Mouse (Mus musculus) megakaryocyte-erythroid progenitor cell, adult 5-6 weeks (primary cell): ENCODE results near the gene Sema4a. TPM values are rescaled to one million over a fixed set of nuclear protein-coding genes. Genes with fewer than 3 reads are reported as not detected.
A peak's percentile ranks its signal among the peaks of the same experiment; 100 is the strongest.

ENCODE experiments used
- ATAC-seq: replicated peaks from 2 replicates; pipeline ENCODE4 v1.8.0; 2016; ENCODE audit warnings: mild to moderate bottlenecking, inconsistent platforms; ENCODE audit not compliant: severe bottlenecking, poor library complexity, low FRiP score, low TSS enrichment
- total RNA-seq, 2 experiments: library from RNA; stranded (forward) in 1 of 2; stranded (reverse) in 1 of 2; fragments of 200-1000, 215-1000 nt in 1 of 2; fragments of >200 nt in 1 of 2; fragmentation: Nextera tagmentation in 1 of 2; gene quantifications; 2 replicates each; pipeline ENCODE4 v1.2.3; 2014 to 2017

Sema4a gene
- total RNA-seq, 2 experiments from 2014 or later: 2.1 to 2.6 TPM

DNA sequence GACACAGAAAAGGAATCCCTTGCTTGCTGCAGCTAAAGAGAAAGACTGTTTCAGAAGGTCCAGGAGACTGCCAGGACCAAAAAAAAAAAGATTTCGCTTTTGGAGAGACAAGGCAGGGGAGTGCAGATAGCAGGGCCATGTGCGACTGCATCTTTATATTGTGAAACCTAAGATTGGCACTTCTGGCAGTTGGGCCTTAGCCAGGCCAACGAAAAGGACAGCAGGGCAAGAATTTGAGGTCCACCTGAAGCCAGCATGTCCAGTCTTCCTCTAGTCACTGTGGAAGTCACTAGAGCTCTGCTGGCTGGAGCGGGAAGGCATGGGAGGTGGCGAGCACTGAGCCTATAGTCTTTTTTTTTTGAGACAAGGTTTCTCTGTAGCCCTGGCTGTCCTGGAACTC lies 52.0 kb downstream of the Sema4a start:
- no peak for ATAC-seq

DNA sequence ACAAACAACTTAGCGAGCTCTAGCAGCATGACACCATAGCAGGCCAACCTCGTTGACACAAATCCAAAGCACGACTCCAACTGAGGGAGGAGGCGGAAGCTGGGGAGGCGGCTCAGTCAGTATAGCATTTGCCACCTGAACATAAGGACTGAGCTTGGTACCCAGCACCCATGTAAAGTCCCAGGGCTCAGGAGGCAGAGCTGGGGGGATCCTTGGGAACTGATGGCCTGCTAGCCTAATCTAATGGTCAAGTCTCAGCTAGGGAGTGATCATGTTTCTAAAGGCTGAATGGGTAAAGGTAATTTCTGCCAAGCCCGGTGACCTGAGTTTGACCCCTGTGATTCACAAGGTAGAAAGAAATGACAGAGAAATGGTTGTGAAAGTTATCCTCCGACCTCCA lies 53.5 kb downstream of the Sema4a start:
- no peak for ATAC-seq

DNA sequence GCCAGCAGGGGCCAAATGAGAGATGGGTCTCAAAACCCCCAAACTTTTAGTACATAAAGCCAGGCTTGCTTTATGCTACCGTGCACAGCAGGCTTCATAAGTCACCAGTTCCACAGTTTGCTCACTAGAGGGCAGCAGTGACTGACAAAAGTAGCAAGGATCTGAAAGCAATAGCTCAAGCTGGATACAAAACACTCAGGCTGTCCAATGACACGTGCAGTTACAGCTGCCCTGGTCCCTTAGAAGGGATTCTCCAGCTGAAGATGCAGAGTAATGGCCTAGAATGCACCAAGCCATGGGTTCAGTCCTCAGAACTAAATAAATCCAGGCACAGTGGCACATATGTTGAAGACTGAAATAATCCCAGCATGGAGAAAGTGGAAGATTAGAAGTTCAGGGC lies 53.9 kb downstream of the Sema4a start:
- ATAC-seq: peak; percentile 45; the same call in 1 of the 2 replicates

- no peak for ATAC-seq
Measured at GRCm38 (mm10) chr3:88403522-88404230, 57.3 kb downstream of the Sema4a start.

GRCm38 (mm10) chr3:88398666-88399065 lies 62.3 kb downstream of the Sema4a start:
- ATAC-seq: no peak

DNA sequence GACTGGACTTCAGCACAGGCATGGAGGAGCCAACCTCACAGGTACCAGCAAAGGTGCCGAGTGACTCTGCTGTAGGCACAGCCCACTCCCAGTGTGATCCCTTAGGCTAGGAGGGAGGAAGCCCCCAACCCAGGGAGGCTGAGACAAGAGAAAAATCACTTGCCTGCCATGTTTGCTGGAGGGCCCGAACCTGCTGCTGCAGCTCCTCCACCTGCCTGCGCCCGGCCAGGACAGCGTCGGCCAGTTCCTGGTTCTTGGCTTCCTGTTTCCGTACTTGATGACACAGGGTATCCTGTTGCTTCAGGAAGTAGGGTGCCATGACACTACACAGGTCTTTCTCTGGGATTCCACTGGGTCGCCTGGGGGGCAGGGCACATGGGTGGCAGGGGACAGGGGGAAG lies 65.2 kb downstream of the Sema4a start:
- no peak for ATAC-seq

DNA sequence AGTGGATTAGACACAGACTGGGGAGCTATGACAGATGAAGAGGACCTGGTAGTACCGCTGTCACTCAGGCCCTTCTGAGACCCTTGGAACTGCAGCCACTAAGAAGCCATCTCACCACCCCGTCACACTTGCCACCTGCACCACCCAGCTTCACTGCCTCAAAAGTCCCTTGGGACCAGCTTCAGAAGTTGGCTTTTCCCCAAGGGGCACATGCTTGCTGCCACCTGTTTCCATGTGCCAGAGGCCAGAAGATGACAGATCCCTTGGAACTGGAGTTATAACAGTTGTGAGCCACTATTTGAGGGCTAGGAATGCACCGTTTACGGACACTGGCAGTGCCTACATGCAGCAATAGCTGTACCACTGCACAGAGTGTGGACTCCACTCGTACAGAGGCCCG lies 65.7 kb downstream of the Sema4a start:
- ATAC-seq: no peak

- no peak for ATAC-seq
Measured at GRCm38 (mm10) chr3:88393776-88394375, 67.1 kb downstream of the Sema4a start.

Other genes with a start within 250 kb of the Sema4a start
- gene Rhbg, start 206.5 kb downstream of the Sema4a start, total RNA-seq (2014; fragmentation: Nextera tagmentation): not detected in 2 replicates
- not detected in 2 replicates for gene Rhbg, start 206.5 kb downstream of the Sema4a start, total RNA-seq (2017)
- not detected in 2 replicates for gene Gm38392, start 174.0 kb downstream of the Sema4a start, total RNA-seq (2014; fragmentation: Nextera tagmentation)
- gene Gm38392, start 174.0 kb downstream of the Sema4a start, total RNA-seq (2017): not detected in 2 replicates
- 7.2 and 19.5 TPM in 2 replicates for gene Tsacc, start 164.2 kb downstream of the Sema4a start, total RNA-seq (2014; fragmentation: Nextera tagmentation)
- gene Tsacc, start 164.2 kb downstream of the Sema4a start, total RNA-seq (2017): 9.8 TPM in 1 of 2 replicates, not detected in the other
- gene Cct3, start 164.1 kb downstream of the Sema4a start, total RNA-seq (2014; fragmentation: Nextera tagmentation): 703 and 802 TPM in 2 replicates
- 484 and 489 TPM in 2 replicates for gene Cct3, start 164.1 kb downstream of the Sema4a start, total RNA-seq (2017)
- 39.2 and 70.5 TPM in 2 replicates for gene Glmp, start 136.2 kb downstream of the Sema4a start, total RNA-seq (2014; fragmentation: Nextera tagmentation)
- gene Glmp, start 136.2 kb downstream of the Sema4a start, total RNA-seq (2017): 7.0 and 19.7 TPM in 2 replicates
- 1.7 and 7.8 TPM in 2 replicates for gene Tmem79, start 125.0 kb downstream of the Sema4a start, total RNA-seq (2014; fragmentation: Nextera tagmentation)
- 1.4 and 2.0 TPM in 2 replicates for gene Tmem79, start 125.0 kb downstream of the Sema4a start, total RNA-seq (2017)
- 40.7 and 57.5 TPM in 2 replicates for gene Smg5, start 124.9 kb downstream of the Sema4a start, total RNA-seq (2014; fragmentation: Nextera tagmentation)
- 39.0 and 40.9 TPM in 2 replicates for gene Smg5, start 124.9 kb downstream of the Sema4a start, total RNA-seq (2017)
- not detected in 2 replicates for gene Paqr6, start 96.6 kb downstream of the Sema4a start, total RNA-seq (2014; fragmentation: Nextera tagmentation)
- not detected in 2 replicates for gene Paqr6, start 96.6 kb downstream of the Sema4a start, total RNA-seq (2017)
- not detected in 2 replicates for gene Bglap3, start 88.4 kb downstream of the Sema4a start, total RNA-seq (2014; fragmentation: Nextera tagmentation)
- gene Bglap3, start 88.4 kb downstream of the Sema4a start, total RNA-seq (2017): not detected in 2 replicates
- not detected in 2 replicates for gene Bglap2, start 82.5 kb downstream of the Sema4a start, total RNA-seq (2014; fragmentation: Nextera tagmentation)
- not detected in 2 replicates for gene Bglap2, start 82.5 kb downstream of the Sema4a start, total RNA-seq (2017)
- gene Bglap, start 76.7 kb downstream of the Sema4a start, total RNA-seq (2014; fragmentation: Nextera tagmentation): 2.8 TPM in 1 of 2 replicates, not detected in the other
- gene Bglap, start 76.7 kb downstream of the Sema4a start, total RNA-seq (2017): not detected in 2 replicates
- 188 and 207 TPM in 2 replicates for gene Pmf1, start 50.9 kb downstream of the Sema4a start, total RNA-seq (2014; fragmentation: Nextera tagmentation)
- gene Pmf1, start 50.9 kb downstream of the Sema4a start, total RNA-seq (2017): 87.9 and 145 TPM in 2 replicates
- gene Slc25a44, start 36.0 kb downstream of the Sema4a start, total RNA-seq (2014; fragmentation: Nextera tagmentation): 28.0 and 30.2 TPM in 2 replicates
- 18.9 and 31.7 TPM in 2 replicates for gene Slc25a44, start 36.0 kb downstream of the Sema4a start, total RNA-seq (2017)
- gene Lmna, start 48.8 kb upstream of the Sema4a start, total RNA-seq (2014; fragmentation: Nextera tagmentation): 43.0 and 61.7 TPM in 2 replicates
- 49.4 and 66.7 TPM in 2 replicates for gene Lmna, start 48.8 kb upstream of the Sema4a start, total RNA-seq (2017)
- gene Mex3a, start 71.2 kb upstream of the Sema4a start, total RNA-seq (2014; fragmentation: Nextera tagmentation): 5.4 and 5.6 TPM in 2 replicates
- gene Mex3a, start 71.2 kb upstream of the Sema4a start, total RNA-seq (2017): 3.3 and 7.8 TPM in 2 replicates
- not detected in 2 replicates for gene Rab25, start 87.1 kb upstream of the Sema4a start, total RNA-seq (2014; fragmentation: Nextera tagmentation)
- gene Rab25, start 87.1 kb upstream of the Sema4a start, total RNA-seq (2017): 0.14 TPM in 1 of 2 replicates, not detected in the other
- gene Lamtor2, start 91.9 kb upstream of the Sema4a start, total RNA-seq (2014; fragmentation: Nextera tagmentation): 36.4 and 68.6 TPM in 2 replicates
- gene Lamtor2, start 91.9 kb upstream of the Sema4a start, total RNA-seq (2017): 57.0 and 87.8 TPM in 2 replicates
- 72.3 and 94.1 TPM in 2 replicates for gene Ubqln4, start 92.6 kb upstream of the Sema4a start, total RNA-seq (2014; fragmentation: Nextera tagmentation)
- gene Ubqln4, start 92.6 kb upstream of the Sema4a start, total RNA-seq (2017): 52.5 and 56.0 TPM in 2 replicates
- 200 and 308 TPM in 2 replicates for gene Ssr2, start 114.7 kb upstream of the Sema4a start, total RNA-seq (2014; fragmentation: Nextera tagmentation)
- 111 and 165 TPM in 2 replicates for gene Ssr2, start 114.7 kb upstream of the Sema4a start, total RNA-seq (2017)
- 94.6 and 96.0 TPM in 2 replicates for gene Arhgef2, start 144.8 kb upstream of the Sema4a start, total RNA-seq (2014; fragmentation: Nextera tagmentation)
- 41.9 and 75.8 TPM in 2 replicates for gene Arhgef2, start 144.8 kb upstream of the Sema4a start, total RNA-seq (2017)
- gene Rxfp4, start 192.0 kb upstream of the Sema4a start, total RNA-seq (2014; fragmentation: Nextera tagmentation): not detected in 2 replicates
- gene Rxfp4, start 192.0 kb upstream of the Sema4a start, total RNA-seq (2017): not detected in 2 replicates
- 76.1 and 88.6 TPM in 2 replicates for gene Khdc4, start 224.6 kb upstream of the Sema4a start, total RNA-seq (2014; fragmentation: Nextera tagmentation)
- 32.0 and 53.1 TPM in 2 replicates for gene Khdc4, start 224.6 kb upstream of the Sema4a start, total RNA-seq (2017)